Mouse (Mus musculus) bone marrow, adult 2 months (tissue): ENCODE data around the gene Sorbs1. TPM values are rescaled to one million over a fixed set of nuclear protein-coding genes. Genes with fewer than 3 reads are reported as not detected.

Experiments
- H3K27ac ChIP-seq: fragments of 200-500 bp; 2 replicates; pipeline ENCODE4 v1.5.1; 2012; ENCODE audit warnings: low read depth, mild to moderate bottlenecking, control low read depth, inconsistent platforms, low read length; ENCODE audit not compliant: control insufficient read depth, poor library complexity, insufficient read depth
- H3K4me1 ChIP-seq: fragments of 200-500 bp; 2 replicates; pipeline ENCODE4 v1.6.1; 2011; ENCODE audit warnings: low read length; ENCODE audit not compliant: control insufficient read depth, insufficient read depth
- H3K4me3 ChIP-seq: fragments of 200-500 bp; replicated peaks from 2 replicates; pipeline ENCODE3; 2011; ENCODE audit warnings: mild to moderate bottlenecking, low read depth, low read length, control low read depth; ENCODE audit not compliant: control insufficient read depth
- CTCF ChIP-seq: fragments of 200-500 bp; IDR thresholded peaks from 2 replicates; pipeline ENCODE4 v1.5.1; 2011; ENCODE audit warnings: low read length, control low read depth; ENCODE audit not compliant: control insufficient read depth, insufficient read depth
- POLR2A ChIP-seq: fragments of 200-500 bp; IDR thresholded peaks from 2 replicates; pipeline ENCODE4 v1.6.1; 2011; ENCODE audit warnings: low read depth, mild to moderate bottlenecking, control low read depth, low read length, borderline replicate concordance; ENCODE audit not compliant: control insufficient read depth
- WGBS: fragments of 180-500 bp; shearing (Covaris S2); methylation state at CpG from one replicate; pipeline ENCODE4 v1.1.7; 2018; 5-methylcytosine and 5-hydroxymethylcytosine counted together
- polyA plus RNA-seq: library from polyadenylated mRNA; stranded (reverse); fragments of >200 nt; gene quantifications from 2 replicates; pipeline ENCODE4 v1.2.4, GENCODE M21; 2011; ENCODE audit warnings: low replicate concordance; ENCODE audit not compliant: missing spikeins, insufficient read depth, insufficient read length

Gene Sorbs1
- polyA plus RNA-seq, 1 experiment = 26.1 TPM

GRCm38 (mm10) chr19:40429169-40429568, 84.4 kb downstream of the Sorbs1 start:
- TF ChIP-seq CTCF (no peak), POLR2A (no peak)
- Histone ChIP-seq H3K4me3 (no peak overlapping the region), H3K4me1 (no peaks in the 10 kb centered on the region), H3K27ac (no peak overlapping the region)
- WGBS = 88% methylated on average over 3 of the region's 3 CpGs

- WGBS = 63% methylated on average over 16 of the region's 16 CpGs
- Histone ChIP-seq H3K27ac (no peak overlapping the region), H3K4me1 (no peaks in the 10 kb centered on the region), H3K4me3 (no peak overlapping the region)
- TF ChIP-seq POLR2A = no peak
- no peak for TF ChIP-seq CTCF
Measured at GRCm38 (mm10) chr19:40426103-40426960, 87.2 kb downstream of the Sorbs1 start.

- H3K4me3 ChIP-seq = no peak overlapping the region
- no peaks in the 10 kb centered on the region for H3K4me1 ChIP-seq
- TF ChIP-seq POLR2A = no peak
- no peak for TF ChIP-seq CTCF
- no peak overlapping the region for H3K27ac ChIP-seq
- WGBS = 32% methylated on average over 5 of the region's 5 CpGs
Measured at GRCm38 (mm10) chr19:40425326-40425725, 88.3 kb downstream of the Sorbs1 start.

- no peaks in the 10 kb centered on the region for H3K4me1 ChIP-seq
- H3K27ac ChIP-seq = no peak overlapping the region
- WGBS = 91% methylated on average over 7 of the region's 7 CpGs
- no peak overlapping the region for H3K4me3 ChIP-seq
- TF ChIP-seq POLR2A (no peak), CTCF (no peak)
Measured at GRCm38 (mm10) chr19:40421037-40421436, 92.5 kb downstream of the Sorbs1 start.

- WGBS = 89% methylated on average over 7 of the region's 7 CpGs
- Histone ChIP-seq H3K4me1 (no peaks in the 10 kb centered on the region; the same call in 1 of the 2 replicates), H3K4me3 (no peak overlapping the region), H3K27ac (no peak overlapping the region)
- no peak for TF ChIP-seq POLR2A
- no peak for TF ChIP-seq CTCF
Measured at GRCm38 (mm10) chr19:40419315-40419714, 94.3 kb downstream of the Sorbs1 start.

GRCm38 (mm10) chr19:40417155-40417821, 96.3 kb downstream of the Sorbs1 start:
- 90% methylated on average over 8 of the region's 8 CpGs for WGBS
- TF ChIP-seq CTCF (no peak), POLR2A (no peak)
- H3K27ac ChIP-seq = no peak overlapping the region
- H3K4me1 ChIP-seq = no peaks in the 10 kb centered on the region; the same call in 1 of the 2 replicates
- H3K4me3 ChIP-seq = no peak overlapping the region

GRCm38 (mm10) chr19:40415725-40416124, 97.9 kb downstream of the Sorbs1 start:
- Histone ChIP-seq H3K4me3 (no peak overlapping the region), H3K27ac (no peak overlapping the region), H3K4me1 (no peaks in the 10 kb centered on the region; the same call in 1 of the 2 replicates)
- TF ChIP-seq CTCF = no peak
- TF ChIP-seq POLR2A = no peak
- WGBS = 35% methylated on average over 1 of the region's 1 CpGs

- TF ChIP-seq POLR2A = no peak
- no peak for TF ChIP-seq CTCF
- Histone ChIP-seq H3K4me3 (no peak overlapping the region), H3K27ac (no peak overlapping the region), H3K4me1 (no peaks in the 10 kb centered on the region; the same call in 1 of the 2 replicates)
- WGBS = 58% methylated on average over 11 of the region's 11 CpGs
Measured at GRCm38 (mm10) chr19:40414798-40415475, 98.6 kb downstream of the Sorbs1 start.
